Mouse (Mus musculus): Measurements from ENCODE around the gene Cacng8. TPM values are rescaled to one million over a fixed set of nuclear protein-coding genes. Genes with fewer than 3 reads are reported as not detected.

Cacng8 gene
- 100 to 1,000 TPM; 102 to 111 TPM for total RNA-seq (2021)

GRCm38 (mm10) chr7:3390413-3391080 lies at the start of gene Cacng8:
Cacng8 (plus strand) TSS chr7:3390683.
- DNase-seq: peak; percentile 53
- intact Hi-C loops (cut with DNase I): loop anchor here (10.0 kb wide), 1 partner anchor 56 kb away; the partner anchor contains the start of gene Cacng7

GRCm38 (mm10) chr7:3343861-3344260 lies 46.6 kb upstream of the Cacng8 start:
- DNase-seq: no peak
- intact Hi-C loops (cut with DNase I): no loop called here

GRCm38 (mm10) chr7:3345301-3345700 lies 45.2 kb upstream of the Cacng8 start:
- intact Hi-C loops (cut with DNase I): no loop called here
- DNase-seq: no peak

- intact Hi-C loops (cut with DNase I): no loop called here
- DNase-seq: no peak
These were observed 42.9 kb upstream of the Cacng8 start for GRCm38 (mm10) chr7:3347366-3348287.

GRCm38 (mm10) chr7:3348326-3348725 lies 42.2 kb upstream of the Cacng8 start:
- intact Hi-C loops (cut with DNase I): no loop called here
- DNase-seq: no peak

- intact Hi-C loops (cut with DNase I): no loop called here
- no peak for DNase-seq
These were observed 40.7 kb upstream of the Cacng8 start for GRCm38 (mm10) chr7:3349775-3350174.

GRCm38 (mm10) chr7:3351536-3351935 lies 38.9 kb upstream of the Cacng8 start:
- no peak for DNase-seq
- intact Hi-C loops (cut with DNase I): no loop called here

- DNase-seq: no peak
- intact Hi-C loops (cut with DNase I): no loop called here
These were observed 35.6 kb upstream of the Cacng8 start for GRCm38 (mm10) chr7:3354850-3355249.

GRCm38 (mm10) chr7:3360678-3361077 lies 29.8 kb upstream of the Cacng8 start:
- intact Hi-C loops (cut with DNase I): no loop called here
- DNase-seq: no peak

- no peak for DNase-seq
- intact Hi-C loops (cut with DNase I): no loop called here
These were observed 24.8 kb upstream of the Cacng8 start for GRCm38 (mm10) chr7:3365547-3366279.

- intact Hi-C loops (cut with DNase I): no loop called here
- DNase-seq: no peak
These were observed 23.6 kb upstream of the Cacng8 start for GRCm38 (mm10) chr7:3366705-3367516.

- intact Hi-C loops (cut with DNase I): no loop called here
- no peak for DNase-seq
These were observed 22.9 kb upstream of the Cacng8 start for GRCm38 (mm10) chr7:3367569-3367968.

- intact Hi-C loops (cut with DNase I): no loop called here
These were observed 22.2 kb upstream of the Cacng8 start for GRCm38 (mm10) chr7:3368311-3368710.

GRCm38 (mm10) chr7:3369189-3369588 lies 21.3 kb upstream of the Cacng8 start:
- DNase-seq: no peak

More at GRCm38 (mm10) chr7:3368311-3368710, 22.2 kb upstream of the Cacng8 start:
- no peak for DNase-seq

GRCm38 (mm10) chr7:3370407-3370806 lies 20.1 kb upstream of the Cacng8 start:
- DNase-seq: no peak
- intact Hi-C loops (cut with DNase I): no loop called here

More at GRCm38 (mm10) chr7:3369189-3369588, 21.3 kb upstream of the Cacng8 start:
- intact Hi-C loops (cut with DNase I): no loop called here

- intact Hi-C loops (cut with DNase I): no loop called here
- no peak for DNase-seq
These were observed 18.1 kb upstream of the Cacng8 start for GRCm38 (mm10) chr7:3372376-3372775.

GRCm38 (mm10) chr7:3373754-3374153 lies 16.7 kb upstream of the Cacng8 start:
- intact Hi-C loops (cut with DNase I): no loop called here
- no peak for DNase-seq

GRCm38 (mm10) chr7:3376831-3377230 lies 13.7 kb upstream of the Cacng8 start:
- intact Hi-C loops (cut with DNase I): no loop called here

GRCm38 (mm10) chr7:3382123-3382522 lies 8.4 kb upstream of the Cacng8 start:
- no peak for DNase-seq
- intact Hi-C loops (cut with DNase I): no loop called here

More at GRCm38 (mm10) chr7:3376831-3377230, 13.7 kb upstream of the Cacng8 start:
- peak; percentile 61 for DNase-seq

GRCm38 (mm10) chr7:3384807-3385319 lies 5.6 kb upstream of the Cacng8 start:
- no peak for DNase-seq
- intact Hi-C loops (cut with DNase I): no loop called here

All from left cerebral cortex, postnatal 4 days (tissue).